Mouse (Mus musculus): Measurements from ENCODE around the gene Itpk1. TPM values are rescaled to one million over a fixed set of nuclear protein-coding genes. Genes with fewer than 3 reads are reported as not detected.

The Itpk1 gene
- total RNA-seq, 1 experiment from 2014 or later, result 20.7 TPM

DNA sequence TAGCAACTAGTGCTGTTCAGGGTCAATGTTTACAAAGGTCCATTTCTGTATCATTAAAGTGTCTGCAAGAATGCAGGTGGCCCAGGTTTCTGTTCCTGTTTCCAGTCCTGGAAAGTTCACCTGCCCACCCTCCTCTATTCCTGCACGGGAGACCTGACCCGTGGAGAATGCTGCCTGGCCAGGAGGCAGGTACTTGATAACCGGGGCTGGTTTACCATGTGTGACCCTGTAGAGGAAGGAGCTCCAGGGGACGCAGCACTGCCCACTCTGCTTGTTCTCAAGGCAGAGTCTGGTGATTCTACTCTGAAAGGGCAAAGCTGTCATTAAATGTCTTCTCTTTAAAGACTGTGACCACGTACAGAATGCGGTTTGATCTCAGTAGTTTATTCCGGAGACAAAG is 136.5 kb downstream of the Itpk1 start:
- ATAC-seq (replicated peaks in 1 of 2; ENCODE audit: insufficient read depth in 1 of 2, low FRiP score in 2 of 2, low TSS enrichment in 1 of 2, low read depth in 1 of 2, poor library complexity in 2 of 2, severe bottlenecking in 2 of 2), result no peak

DNA sequence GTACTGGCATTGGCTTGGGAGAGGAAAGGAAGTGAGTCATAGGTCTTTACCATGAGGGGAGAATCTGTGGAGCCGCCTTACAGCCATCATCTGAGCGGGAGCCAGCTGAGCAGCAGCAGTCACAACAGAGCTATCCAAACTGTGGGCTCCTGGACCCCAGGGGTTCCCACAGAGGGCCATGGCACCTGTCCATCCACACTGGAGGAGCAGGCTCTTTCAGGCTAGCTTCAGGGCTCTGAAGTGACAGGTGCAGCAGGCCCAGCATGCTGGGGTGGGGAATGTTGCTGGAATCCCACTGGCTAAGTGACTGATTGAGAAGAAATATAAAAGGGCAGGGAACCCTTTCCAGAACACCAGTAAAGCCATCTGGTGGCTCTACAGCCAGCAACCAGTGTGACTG is 137.8 kb downstream of the Itpk1 start:
- ATAC-seq (replicated peaks in 1 of 2; ENCODE audit: insufficient read depth in 1 of 2, low FRiP score in 2 of 2, low TSS enrichment in 1 of 2, low read depth in 1 of 2, poor library complexity in 2 of 2, severe bottlenecking in 2 of 2), result no peak

DNA sequence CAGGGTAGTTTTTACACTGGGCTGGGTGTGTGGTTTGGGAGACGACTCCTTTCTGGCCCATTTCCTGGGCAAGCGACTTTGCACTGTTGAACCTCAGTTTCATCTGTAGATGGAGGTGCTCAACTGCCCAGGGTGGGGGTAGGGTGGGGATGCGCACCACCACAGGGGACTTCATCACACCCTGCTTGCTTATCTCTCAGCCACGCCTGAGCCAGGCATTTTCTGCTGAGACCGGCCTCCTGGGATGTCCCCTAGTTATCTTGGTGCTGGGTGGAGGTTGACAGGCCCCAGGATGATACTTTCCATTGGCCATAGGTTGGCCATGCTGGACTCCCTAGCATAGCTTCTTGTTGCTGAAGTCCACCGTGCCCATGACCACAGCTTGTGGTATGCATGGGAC is 139.6 kb downstream of the Itpk1 start:
- no peak for ATAC-seq (replicated peaks in 1 of 2; ENCODE audit: insufficient read depth in 1 of 2, low FRiP score in 2 of 2, low TSS enrichment in 1 of 2, low read depth in 1 of 2, poor library complexity in 2 of 2, severe bottlenecking in 2 of 2)

GRCm38 (mm10) chr12:102557372-102557771 is 147.4 kb downstream of the Itpk1 start:
- no peak for ATAC-seq (replicated peaks in 1 of 2; ENCODE audit: insufficient read depth in 1 of 2, low FRiP score in 2 of 2, low TSS enrichment in 1 of 2, low read depth in 1 of 2, poor library complexity in 2 of 2, severe bottlenecking in 2 of 2)

GRCm38 (mm10) chr12:102555850-102556249 is 148.9 kb downstream of the Itpk1 start:
- ATAC-seq (replicated peaks in 1 of 2; ENCODE audit: insufficient read depth in 1 of 2, low FRiP score in 2 of 2, low TSS enrichment in 1 of 2, low read depth in 1 of 2, poor library complexity in 2 of 2, severe bottlenecking in 2 of 2), result no peak

DNA sequence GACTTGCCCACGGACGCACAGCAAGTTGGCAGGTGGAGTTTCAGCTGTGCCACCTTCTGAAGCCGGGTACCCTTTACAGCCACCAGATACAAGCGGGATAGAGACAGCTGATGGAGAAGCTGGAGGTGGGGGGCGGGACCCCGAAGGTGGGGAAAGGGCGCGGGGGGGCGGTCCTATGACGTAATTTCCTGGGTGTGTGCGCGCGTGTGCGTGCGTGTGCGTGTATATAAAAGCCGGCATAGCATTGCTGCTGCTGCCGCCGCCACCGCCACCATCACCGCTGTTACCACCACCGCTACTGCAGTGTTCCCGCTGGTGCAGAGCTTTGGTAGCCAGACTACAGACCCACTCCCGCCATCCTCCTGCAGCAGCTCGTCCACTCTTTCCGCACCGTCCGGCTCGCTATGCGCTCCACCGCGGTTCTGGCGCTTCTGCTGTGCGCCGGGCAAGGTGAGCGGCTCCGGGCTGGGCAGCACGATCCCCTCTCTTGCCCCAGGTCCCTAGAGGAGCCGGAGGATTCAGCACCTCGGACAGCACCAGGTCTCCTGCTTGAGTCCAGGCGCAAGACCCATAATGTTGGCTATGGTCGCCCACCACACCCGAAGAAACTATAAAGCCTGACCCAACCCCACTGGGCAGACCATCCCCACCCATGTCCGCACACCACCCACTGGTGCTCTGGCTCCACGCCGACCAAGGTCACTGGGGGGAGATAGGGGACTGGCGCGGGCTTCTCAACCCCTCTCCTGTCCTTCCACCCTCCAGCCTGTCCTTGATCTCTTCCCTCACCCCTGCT is 149.8 kb downstream of the Itpk1 start, which contains the start of gene Chga:
Gene Chga (plus strand): TSS at position 249 of the 796 bp plus-strand sequence.
- peak; percentile 63 to 71 for ATAC-seq (replicated peaks in 1 of 2; ENCODE audit: insufficient read depth in 1 of 2, low FRiP score in 2 of 2, low TSS enrichment in 1 of 2, low read depth in 1 of 2, poor library complexity in 2 of 2, severe bottlenecking in 2 of 2)

GRCm38 (mm10) chr12:102553705-102554275 is 150.9 kb downstream of the Itpk1 start:
- peak; percentile 61 to 72 for ATAC-seq (replicated peaks in 1 of 2; ENCODE audit: insufficient read depth in 1 of 2, low FRiP score in 2 of 2, low TSS enrichment in 1 of 2, low read depth in 1 of 2, poor library complexity in 2 of 2, severe bottlenecking in 2 of 2)

- no peak for ATAC-seq (replicated peaks in 1 of 2; ENCODE audit: insufficient read depth in 1 of 2, low FRiP score in 2 of 2, low TSS enrichment in 1 of 2, low read depth in 1 of 2, poor library complexity in 2 of 2, severe bottlenecking in 2 of 2)
Measured at GRCm38 (mm10) chr12:102552001-102552400, 152.7 kb downstream of the Itpk1 start.

DNA sequence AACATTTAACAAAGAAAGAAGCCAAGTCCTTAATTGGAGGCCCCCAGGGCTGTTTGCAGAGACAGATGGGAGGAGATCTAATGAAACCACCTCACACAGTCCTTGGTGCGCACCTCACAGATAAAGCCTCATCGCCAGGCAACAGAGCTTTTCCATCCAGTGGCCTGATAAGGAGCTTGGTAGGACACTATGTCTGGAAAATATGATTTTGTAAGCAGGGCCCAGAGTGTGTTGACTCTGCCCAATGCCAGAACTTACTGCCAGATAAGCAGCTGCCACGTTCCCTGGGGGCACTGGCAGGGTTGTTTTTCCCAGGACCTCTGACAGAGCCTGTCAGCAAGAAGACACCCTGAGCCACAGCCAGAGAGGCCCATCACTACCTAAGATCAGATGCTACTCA is 153.5 kb downstream of the Itpk1 start:
- no peak for ATAC-seq (replicated peaks in 1 of 2; ENCODE audit: insufficient read depth in 1 of 2, low FRiP score in 2 of 2, low TSS enrichment in 1 of 2, low read depth in 1 of 2, poor library complexity in 2 of 2, severe bottlenecking in 2 of 2)

- peak; percentile 65 to 67 for ATAC-seq (replicated peaks in 1 of 2; ENCODE audit: insufficient read depth in 1 of 2, low FRiP score in 2 of 2, low TSS enrichment in 1 of 2, low read depth in 1 of 2, poor library complexity in 2 of 2, severe bottlenecking in 2 of 2)
Measured at GRCm38 (mm10) chr12:102550529-102550928, 154.2 kb downstream of the Itpk1 start.

DNA sequence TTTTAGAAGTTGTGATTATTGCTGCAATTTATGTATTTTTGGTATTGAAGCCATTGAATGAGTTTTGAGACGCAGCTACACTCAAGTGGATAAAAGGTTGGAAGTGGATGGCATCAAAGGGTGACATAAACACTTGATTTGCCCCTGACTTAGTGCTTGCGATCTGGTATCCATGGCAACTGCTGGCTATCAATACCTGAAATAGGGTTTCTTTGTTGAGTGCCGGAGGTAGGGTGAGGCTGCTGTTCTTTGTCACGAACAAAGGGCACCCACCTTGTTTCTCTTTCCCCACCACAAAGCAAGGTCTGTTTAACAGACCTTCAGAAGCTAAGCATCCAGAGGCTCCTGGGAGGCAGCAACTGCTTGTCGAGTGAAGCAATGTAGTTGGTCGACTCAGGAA is 159.6 kb downstream of the Itpk1 start:
- ATAC-seq (replicated peaks in 1 of 2; ENCODE audit: insufficient read depth in 1 of 2, low FRiP score in 2 of 2, low TSS enrichment in 1 of 2, low read depth in 1 of 2, poor library complexity in 2 of 2, severe bottlenecking in 2 of 2), result no peak

- no peak for ATAC-seq (replicated peaks in 1 of 2; ENCODE audit: insufficient read depth in 1 of 2, low FRiP score in 2 of 2, low TSS enrichment in 1 of 2, low read depth in 1 of 2, poor library complexity in 2 of 2, severe bottlenecking in 2 of 2)
Measured at GRCm38 (mm10) chr12:102541168-102541567, 163.6 kb downstream of the Itpk1 start.

- ATAC-seq (replicated peaks in 1 of 2; ENCODE audit: insufficient read depth in 1 of 2, low FRiP score in 2 of 2, low TSS enrichment in 1 of 2, low read depth in 1 of 2, poor library complexity in 2 of 2, severe bottlenecking in 2 of 2), result no peak
Measured at GRCm38 (mm10) chr12:102540278-102540677, 164.5 kb downstream of the Itpk1 start.

DNA sequence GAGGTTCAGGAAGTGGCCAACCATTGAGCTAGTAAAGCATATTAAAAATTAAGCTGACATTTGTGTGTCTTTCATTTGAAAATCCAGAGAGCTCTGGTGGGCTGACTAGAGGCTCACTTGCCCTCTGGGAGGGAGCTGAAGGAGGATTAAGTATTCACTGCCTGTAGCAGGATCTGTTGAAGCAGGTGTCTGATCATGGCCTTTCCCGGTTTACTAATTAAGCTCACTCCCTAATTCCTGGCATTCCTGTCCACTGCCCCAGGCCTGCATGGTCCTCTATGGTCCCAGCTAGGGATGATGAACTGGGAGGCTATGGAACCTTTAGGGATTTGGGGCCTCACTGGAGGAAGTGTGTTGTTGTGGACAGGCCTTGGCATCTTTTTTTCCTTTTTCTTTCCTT is 168.9 kb downstream of the Itpk1 start:
- ATAC-seq (replicated peaks in 1 of 2; ENCODE audit: insufficient read depth in 1 of 2, low FRiP score in 2 of 2, low TSS enrichment in 1 of 2, low read depth in 1 of 2, poor library complexity in 2 of 2, severe bottlenecking in 2 of 2), result no peak

- ATAC-seq (replicated peaks in 1 of 2; ENCODE audit: insufficient read depth in 1 of 2, low FRiP score in 2 of 2, low TSS enrichment in 1 of 2, low read depth in 1 of 2, poor library complexity in 2 of 2, severe bottlenecking in 2 of 2), result no peak
Measured at GRCm38 (mm10) chr12:102527989-102528388, 176.7 kb downstream of the Itpk1 start.

GRCm38 (mm10) chr12:102524760-102525159 is 180.0 kb downstream of the Itpk1 start:
- no peak for ATAC-seq (replicated peaks in 1 of 2; ENCODE audit: insufficient read depth in 1 of 2, low FRiP score in 2 of 2, low TSS enrichment in 1 of 2, low read depth in 1 of 2, poor library complexity in 2 of 2, severe bottlenecking in 2 of 2)

- ATAC-seq (replicated peaks in 1 of 2; ENCODE audit: insufficient read depth in 1 of 2, low FRiP score in 2 of 2, low TSS enrichment in 1 of 2, low read depth in 1 of 2, poor library complexity in 2 of 2, severe bottlenecking in 2 of 2), result peak; percentile 37 to 56
Measured at GRCm38 (mm10) chr12:102524216-102524615, 180.5 kb downstream of the Itpk1 start.

- no peak for ATAC-seq (replicated peaks in 1 of 2; ENCODE audit: insufficient read depth in 1 of 2, low FRiP score in 2 of 2, low TSS enrichment in 1 of 2, low read depth in 1 of 2, poor library complexity in 2 of 2, severe bottlenecking in 2 of 2)
Measured at GRCm38 (mm10) chr12:102521777-102522319, 182.9 kb downstream of the Itpk1 start.

All from hematopoietic stem cell, adult 5-6 weeks (primary cell).